Mouse (Mus musculus) kidney, adult 9 months (tissue): Measurements from ENCODE around the gene Gm12253.

Experiments
- DNase-seq: peaks from one replicate; pipeline ENCODE4 v3.0.0; 2022

Gm12253 gene

DNA sequence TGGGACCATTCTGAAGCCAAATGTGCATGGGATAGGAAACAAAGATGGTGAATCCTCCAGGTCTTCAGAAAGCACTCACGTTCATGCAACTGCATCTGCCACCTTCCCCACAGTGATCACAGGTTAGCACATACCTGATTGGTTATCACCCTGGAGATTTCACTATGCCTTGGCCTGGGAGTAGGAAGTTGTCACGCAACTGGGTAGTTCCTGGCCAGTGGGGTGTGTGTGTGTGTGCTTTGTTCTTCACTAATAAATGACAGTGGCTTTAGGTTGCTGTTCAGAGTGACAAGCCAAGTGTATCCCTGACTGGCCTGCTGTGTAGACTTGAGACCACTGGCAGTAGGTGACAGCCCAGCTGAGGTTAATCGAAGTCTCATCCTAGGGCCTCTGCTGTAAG is at the start of gene Gm12253:
TSS of gene Gm12253 (plus strand) at position 301 of the 400 bp plus-strand sequence.
- no peak for DNase-seq

DNA sequence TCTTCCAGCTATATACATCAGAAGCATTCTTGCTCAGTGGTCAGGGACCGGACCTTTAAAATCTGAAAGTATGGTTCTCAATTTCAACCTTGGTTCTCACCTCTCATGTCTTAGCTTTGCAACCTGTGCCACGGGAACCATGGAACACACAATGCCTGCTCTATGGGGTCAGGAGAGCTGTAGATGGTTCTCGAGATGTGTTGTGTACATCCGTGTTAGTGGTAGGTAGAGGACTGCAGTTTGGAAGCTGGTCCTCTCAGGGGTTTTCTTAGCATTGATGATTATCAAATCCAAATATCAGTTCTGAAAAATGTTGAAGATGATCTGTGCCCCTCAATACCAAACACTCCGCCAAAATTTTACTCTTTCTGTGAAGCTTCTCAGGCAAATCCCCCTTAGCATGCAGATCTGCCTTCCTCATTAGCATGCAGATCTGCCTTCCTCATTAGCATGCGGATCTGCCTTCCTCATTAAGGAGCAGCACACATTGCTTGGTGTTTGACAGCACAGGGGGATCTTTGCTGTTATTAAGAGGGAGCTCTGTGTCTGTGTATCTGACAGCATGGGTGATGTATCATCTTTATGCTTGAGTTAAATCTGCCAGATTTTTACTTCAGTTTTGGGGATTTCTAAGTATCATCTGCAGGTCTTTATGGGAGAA is 32.2 kb upstream of the Gm12253 start:
- no peak for DNase-seq

DNA sequence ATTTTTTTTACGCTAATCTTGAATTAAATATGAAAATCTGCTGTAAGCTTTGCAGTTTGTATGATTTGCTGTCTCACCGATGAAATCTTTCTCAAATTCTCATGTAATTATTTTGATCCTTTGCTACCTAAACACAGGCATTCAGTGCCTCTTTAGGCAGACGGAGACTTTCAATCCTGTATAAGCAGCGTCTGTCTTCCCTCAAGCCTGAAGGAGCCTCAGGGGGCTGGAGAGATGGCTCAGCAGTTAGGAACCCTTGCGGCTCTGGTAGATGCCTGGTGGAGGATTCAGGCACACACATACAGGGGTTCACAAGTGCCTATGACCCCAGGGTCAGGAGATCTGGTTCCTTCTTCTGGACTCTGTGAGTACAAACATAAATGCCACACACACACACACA is 31.7 kb upstream of the Gm12253 start:
- no peak for DNase-seq

DNA sequence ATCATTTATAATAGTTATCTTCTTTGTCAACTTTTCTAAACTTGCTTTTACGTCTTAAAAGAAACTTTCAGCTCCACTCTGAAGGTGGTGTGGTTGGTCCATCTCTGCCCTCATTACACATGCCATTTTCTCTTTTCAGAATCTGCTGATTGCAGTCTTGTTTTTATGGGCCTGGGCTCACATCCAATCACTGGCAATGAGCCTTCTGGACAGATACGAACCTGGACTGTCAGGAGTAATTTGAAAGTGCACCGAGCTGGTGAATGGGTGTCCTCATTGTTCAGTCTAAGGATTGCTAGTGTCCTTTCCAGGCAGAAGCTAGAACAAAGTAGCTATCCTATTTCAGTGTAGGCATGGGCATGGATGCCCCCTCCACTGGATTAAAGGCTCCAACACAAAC is 24.3 kb upstream of the Gm12253 start:
- DNase-seq = peak; percentile 6

DNA sequence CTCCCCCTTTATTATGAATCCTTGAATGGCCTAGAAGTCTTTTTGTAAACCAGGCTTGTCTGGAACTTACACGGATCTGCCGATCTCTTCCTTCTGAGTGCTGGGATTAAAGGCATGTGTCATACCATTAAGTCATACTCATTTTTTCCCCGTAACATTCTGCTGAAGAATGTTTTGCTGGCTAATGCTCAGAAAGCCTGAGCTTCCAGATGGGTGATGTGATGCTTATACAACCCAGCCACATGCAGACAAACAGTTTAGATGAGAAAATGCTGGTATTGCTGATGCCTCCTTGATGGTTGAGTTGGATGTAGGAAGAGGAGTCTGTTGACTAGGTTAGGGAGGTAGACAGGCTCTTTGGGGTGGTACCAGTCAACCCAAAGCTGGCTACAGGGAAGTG is 14.0 kb upstream of the Gm12253 start:
- no peak for DNase-seq

DNA sequence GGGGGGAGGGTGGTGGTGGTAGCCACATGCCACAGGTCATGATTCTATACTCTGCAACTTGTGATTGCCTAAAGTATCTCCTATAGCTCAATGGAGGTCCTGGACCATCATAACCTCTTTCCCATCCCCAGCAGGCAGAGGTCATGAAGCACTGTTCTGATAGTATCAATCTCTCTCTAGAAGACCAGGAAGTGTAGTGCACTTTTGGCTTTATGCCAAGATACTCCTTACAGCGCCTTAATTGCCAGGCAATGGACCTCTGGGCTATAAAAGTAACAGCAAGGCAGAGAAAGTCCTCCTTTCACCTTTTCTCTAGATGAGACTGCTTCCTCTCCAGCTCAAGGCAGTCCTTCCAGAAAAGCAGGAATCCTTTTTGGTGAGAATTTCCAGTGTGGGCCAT is 11.5 kb upstream of the Gm12253 start, which contains the start of gene 1810065E05Rik:
TSS of gene 1810065E05Rik (plus strand) at position 297 of the 400 bp plus-strand sequence.
- DNase-seq = no peak

DNA sequence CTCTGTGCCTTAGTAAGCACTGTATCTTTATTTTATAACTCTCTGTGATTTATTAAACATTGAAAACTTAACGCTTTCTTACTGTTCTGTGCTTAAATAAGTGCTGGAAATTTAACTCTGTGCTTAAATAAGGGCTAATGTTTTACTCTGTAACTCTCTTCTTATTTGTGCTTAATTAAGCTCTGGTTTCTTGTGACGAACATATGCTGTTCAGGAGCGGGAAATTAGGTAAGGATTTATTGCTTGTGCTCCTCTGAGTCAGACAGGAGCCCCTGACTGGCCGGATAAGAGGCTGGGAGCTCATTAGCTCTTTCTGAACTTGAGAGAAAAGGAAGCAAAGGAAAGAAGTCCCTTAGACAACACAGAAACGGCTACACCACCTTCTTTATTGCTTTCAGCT is 5.5 kb downstream of the Gm12253 start:
- no peak for DNase-seq

DNA sequence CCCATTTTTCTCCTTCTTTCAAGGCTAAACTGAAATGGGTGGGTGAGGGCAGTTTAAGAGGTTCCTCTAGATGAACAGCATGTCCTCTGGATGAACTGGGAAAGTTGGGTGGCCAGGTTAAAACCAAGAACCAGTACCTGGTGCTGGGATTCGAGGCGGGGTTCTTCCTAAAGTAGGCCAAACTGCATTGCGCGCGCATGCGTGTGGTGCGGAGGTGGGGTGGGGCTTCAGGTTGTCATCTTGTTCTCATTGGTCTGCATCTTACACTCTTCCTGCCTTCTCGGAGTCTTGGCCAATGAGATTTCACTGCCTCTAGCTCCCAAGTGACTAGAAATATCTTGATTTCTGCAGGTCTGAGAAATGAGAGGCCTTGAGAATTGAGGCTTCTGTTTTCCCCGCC is 20.4 kb downstream of the Gm12253 start, which contains the start of gene Lypd9:
TSS of gene Lypd9 (minus strand) at position 165 of the 400 bp plus-strand sequence.
- no peak for DNase-seq

DNA sequence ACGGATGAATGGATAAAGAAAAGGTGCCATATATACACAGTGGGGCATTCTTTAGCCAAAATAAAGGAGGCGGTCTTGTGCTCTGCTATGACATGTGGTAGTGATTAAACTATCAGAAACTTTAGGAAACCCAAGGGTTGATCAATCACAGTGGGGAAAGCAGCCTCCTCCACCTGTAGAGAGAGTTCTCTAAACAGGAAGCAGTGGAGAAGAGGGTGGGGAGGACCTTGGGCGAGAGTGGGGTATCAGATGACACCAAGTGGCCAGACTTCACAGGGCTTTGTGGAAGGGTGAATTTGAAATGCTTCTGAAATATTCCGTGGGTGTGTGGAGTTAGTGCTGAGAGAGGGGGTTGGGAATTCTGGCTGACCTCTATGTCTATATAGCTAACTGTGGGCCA is 21.2 kb downstream of the Gm12253 start:
- no peak for DNase-seq

DNA sequence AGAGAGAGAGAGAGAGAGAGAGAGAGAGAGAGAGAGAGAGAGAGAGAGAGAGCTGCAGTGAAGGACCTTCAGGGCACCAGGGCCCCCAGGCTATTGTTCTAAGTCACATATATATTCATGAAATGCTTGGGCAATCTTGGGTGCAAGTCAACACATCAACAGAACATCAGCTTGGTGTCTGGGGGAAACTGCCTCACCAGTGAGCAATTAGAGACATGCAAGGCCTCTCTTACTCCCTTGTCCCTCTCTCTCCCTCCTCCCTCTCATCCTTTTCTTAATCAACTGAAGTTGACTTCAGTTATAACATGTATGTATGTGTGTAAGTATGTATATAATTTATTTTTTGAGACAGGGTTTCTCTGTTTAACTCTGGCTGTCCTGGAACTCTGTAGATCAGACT is 29.8 kb downstream of the Gm12253 start, which contains the start of gene Olfr30:
TSS of gene Olfr30 (minus strand) at position 101 of the 400 bp plus-strand sequence.
- DNase-seq = no peak
